Mouse (Mus musculus): ENCODE measurements at regions not wholly inside any gene's neighbourhood (a gene's known extent, or its start where the extent isn't known, plus 50 kb on each side); places are given as distances from the start of the nearest gene placed in this dataset.

DNA sequence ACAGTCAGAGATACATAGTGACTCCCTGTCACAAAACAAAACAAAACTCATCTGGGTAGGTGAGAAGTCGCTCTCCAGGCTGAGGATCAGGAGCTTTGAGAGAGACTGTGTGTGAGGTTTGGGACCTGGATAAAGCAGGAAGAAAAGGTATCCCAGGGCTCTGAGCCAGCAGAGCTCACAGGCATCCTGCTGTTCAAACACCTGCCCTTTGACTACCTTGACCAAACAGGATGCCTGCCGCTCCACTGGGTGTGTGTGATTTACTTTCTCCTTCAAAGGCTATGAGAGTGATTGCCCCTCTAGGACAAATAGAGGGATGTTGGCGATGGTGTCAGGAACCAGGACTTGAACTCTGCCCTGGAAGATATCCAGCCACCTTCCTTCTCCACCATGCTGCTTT, 674.3 kb downstream of the Zfp706 start:
- 58% methylated on average over 3 of the region's 3 CpGs for WGBS
- no peaks in the 10 kb centered on the region for H3K4me1 ChIP-seq

More for the DNA sequence above, 674.3 kb downstream of the Zfp706 start:
- Histone ChIP-seq H3K36me3 (no peaks in the 10 kb centered on the region), H3K9me3 (no peaks in the 10 kb centered on the region), H3K27me3 (ENCODE audit: insufficient read depth, poor library complexity, severe bottlenecking) (no peaks in the 10 kb centered on the region), H3K27ac (no peak overlapping the region), H3K4me3 (no peak overlapping the region)
- DNase-seq (ENCODE audit: low spot score), result peak; percentile 67
